Mouse (Mus musculus) adrenal gland (tissue): ENCODE measurements around the gene Polr2i.

ENCODE experiments used
- intact Hi-C: fragments of 180-260 bp; cut with DNase I; formaldehyde crosslinking; loops from one replicate; pipeline ENCODE4 v1.15.1; 2025

Polr2i gene

DNA sequence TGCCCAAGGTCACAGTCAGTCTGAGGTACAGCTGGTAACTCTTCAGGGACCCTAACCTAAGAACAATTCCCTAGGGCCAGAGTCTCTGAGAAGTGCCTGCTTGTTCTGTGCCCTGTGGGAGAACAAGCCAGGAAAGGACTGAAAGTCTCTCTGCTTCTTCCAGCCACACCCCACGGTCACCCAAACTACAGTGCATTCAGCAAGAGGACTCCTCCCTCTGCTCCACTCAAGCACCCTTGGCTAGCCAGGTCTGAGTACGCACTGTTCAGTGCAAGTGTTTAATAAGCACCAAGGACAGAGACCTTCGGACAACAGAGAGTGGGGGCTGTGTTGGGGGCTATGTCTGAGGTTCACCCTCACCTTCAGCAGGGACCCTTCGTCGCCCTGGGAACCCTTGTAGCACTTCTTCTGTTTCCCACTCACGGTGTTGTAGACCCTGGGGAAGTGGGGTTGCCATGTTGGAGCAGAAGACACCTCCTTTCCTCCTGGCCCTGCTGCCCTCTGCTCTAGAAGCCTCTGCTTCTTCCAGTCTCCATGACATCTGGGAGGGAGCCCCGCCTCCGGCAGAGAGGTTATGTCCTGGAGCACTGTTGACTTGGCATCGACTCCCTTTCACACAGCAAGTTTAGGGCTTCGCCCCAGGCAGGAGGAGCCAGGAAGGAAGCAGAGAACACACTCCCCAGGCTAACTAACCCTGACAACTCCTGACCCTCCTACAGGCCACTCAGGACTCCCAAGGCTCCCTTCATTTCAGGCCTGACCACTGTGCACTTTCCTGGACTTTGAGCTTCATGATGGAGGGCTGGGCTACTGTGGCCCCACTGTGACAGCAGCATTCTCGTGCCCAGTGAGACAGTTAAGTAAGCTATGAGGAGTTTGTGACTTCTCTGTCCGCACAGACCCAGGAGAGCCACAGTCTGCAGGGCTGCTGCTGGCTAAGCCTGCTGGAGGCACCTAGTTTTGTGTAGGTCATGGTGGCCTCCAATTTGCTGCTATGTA lies 20.5 kb downstream of the Polr2i start:
- intact Hi-C loops, result no loop called here

DNA sequence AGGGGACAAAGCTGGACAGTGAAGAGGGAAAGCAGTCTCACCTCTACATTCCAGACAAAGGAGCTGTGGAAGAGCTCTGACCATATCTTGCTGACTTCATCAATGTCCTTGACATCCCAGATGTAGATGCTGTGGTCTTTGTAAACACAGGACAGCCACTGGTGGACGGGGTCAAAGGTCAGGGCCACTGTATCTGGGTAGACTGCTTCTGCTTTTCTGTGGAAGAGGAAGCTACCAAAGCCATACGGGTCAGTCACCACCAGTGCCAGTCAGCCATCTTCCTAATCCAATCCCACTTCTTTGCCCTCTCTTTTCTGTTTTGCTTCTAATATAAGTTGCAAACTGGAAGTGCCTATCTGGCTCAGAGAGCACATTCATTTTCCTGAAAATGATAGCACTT lies 33.3 kb downstream of the Polr2i start:
- intact Hi-C loops, result no loop called here

DNA sequence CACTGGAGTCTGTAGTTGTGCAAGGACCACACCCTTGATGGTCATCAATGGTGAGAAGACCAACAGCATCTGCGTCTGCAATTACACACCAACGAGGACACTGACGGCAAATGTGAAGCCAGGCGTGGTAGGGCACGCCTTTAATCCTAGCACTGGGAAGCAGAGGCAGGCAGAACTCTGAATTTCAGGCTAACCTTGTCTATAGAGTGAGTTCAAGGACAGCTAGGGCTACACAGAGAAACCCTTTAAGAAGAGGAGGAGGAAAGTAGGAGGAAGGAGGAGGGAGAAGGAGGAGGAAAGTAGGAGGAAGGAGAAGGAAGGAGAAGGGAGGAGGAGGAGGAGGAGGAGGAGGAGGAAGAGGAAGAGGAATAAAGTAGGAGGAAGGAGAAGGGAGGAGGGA lies 33.8 kb downstream of the Polr2i start:
- intact Hi-C loops, result no loop called here

GRCm38 (mm10) chr7:30265935-30266334 lies 34.2 kb downstream of the Polr2i start:
- intact Hi-C loops, result no loop called here

GRCm38 (mm10) chr7:30266780-30267179 lies 35.0 kb downstream of the Polr2i start:
- intact Hi-C loops, result no loop called here

DNA sequence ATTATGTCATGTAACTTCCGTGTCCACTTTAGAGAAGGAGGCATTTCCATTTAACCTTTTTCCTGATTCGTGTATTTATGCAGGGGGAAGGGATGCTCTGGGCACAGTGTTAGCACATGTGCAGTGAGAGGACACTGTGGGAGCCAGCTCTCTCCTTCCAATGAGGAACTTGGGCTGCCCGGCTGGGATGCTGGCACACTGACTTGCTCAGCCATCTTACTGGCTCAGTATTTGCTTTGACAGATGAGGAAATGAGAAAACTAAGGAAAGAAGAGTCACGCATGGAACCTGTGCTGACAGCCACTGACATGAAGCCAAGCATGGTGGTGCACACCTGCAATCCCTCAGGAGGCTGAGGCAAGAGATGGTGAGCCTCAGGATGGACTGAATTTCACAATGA lies 37.9 kb downstream of the Polr2i start:
- intact Hi-C loops, result no loop called here

- intact Hi-C loops, result no loop called here
Observed at GRCm38 (mm10) chr7:30274383-30274782, 42.6 kb downstream of the Polr2i start.

DNA sequence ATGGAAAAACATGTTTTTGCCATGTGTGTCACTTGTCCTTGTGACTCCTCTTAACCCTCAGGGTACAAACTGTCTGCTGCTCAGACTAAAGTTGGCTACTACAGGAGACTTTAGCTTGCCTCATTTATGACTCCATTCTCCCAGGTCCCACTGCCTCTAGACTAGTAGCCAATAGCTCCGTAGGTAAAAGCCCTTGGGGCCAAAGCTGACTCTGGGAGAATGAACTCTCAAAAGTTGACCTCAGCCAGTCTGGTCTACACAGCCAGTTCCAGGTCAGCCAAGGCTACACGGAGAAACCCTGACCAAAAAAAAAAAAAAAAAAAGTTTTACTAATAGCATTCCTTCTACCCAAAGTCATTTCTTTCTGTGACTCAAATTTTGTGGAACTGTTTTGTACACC lies 47.2 kb downstream of the Polr2i start:
- intact Hi-C loops, result no loop called here

- intact Hi-C loops, result no loop called here
Observed at GRCm38 (mm10) chr7:30279536-30279935, 47.8 kb downstream of the Polr2i start.

GRCm38 (mm10) chr7:30279951-30280669 lies 48.4 kb downstream of the Polr2i start, which contains the start of the genes Thap8 and Wdr62:
Gene Thap8, plus strand, starts transcription at chr7:30280094.
Gene Wdr62, minus strand, starts transcription at chr7:30280419.
- intact Hi-C loops, result no loop called here

DNA sequence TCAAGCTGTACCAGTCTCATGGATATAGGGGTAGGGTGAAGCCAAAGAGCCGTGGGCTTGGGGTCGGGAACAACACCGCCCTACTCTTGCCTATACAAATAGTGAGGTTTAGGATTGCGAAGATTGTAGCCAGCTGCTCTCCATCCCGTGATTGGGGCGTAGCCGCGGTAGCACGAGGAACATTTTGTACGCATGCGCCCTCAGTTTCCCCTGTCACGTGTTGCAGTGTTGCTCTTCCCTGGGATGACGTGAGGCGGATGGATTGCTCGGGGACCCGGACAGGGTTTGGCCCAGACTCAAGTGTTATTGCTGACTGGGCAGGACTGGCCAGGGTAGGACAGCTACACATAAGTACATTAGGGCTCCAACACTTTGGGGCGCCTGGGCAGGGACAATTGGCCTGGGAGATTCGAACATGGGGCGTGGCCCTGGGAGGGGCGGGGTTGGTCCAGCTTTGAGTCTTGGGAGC lies 49.0 kb downstream of the Polr2i start:
- intact Hi-C loops, result no loop called here

DNA sequence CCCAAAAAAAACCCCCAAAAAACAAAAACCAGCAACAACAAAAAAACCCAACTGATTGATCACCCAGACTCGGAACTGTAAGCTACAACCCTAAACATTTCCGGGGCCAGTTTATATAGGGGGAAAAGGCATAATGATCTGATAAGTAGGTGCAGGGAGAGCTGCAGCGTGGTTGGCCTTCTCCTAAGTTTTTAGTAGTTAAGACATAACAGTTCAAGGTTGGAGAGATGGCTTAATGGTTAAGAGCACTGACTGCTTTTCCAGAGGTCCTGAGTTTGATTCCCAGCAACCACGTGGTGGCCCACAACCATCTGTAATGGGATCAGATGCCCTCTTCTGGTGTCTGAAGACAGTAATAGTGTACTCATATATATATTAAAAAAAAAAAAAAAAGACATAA lies 49.8 kb downstream of the Polr2i start:
- intact Hi-C loops, result no loop called here

- intact Hi-C loops, result no loop called here
Observed at GRCm38 (mm10) chr7:30282740-30283139, 51.0 kb downstream of the Polr2i start.
